Mouse (Mus musculus): ENCODE results near the gene Gm8246. TPM values are rescaled to one million over a fixed set of nuclear protein-coding genes. Genes with fewer than 3 reads are reported as not detected.

Gm8246 gene
- not detected for total RNA-seq (2023)

DNA sequence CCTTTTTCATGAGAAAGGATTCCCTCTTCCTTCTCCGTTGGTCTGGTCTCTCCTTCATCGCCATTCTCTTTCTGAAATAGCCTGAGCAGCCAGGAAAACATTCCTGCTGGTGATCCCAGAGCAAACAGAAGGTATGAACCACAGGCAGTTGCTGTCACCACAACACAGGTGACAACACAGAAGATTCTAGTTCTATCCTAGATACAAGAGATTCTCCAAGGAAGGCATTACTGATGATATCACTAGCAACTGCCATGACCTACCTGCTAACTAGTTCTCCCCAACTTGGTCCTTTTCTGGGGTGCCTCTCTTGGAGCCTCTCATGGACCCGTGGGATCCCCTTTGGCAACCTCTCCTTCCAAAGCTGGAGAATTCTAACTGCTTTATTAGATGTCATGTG is at the start of gene Gm8246:
Gm8246 (minus strand) TSS at position 101 of the 400 bp plus-strand sequence.

DNA sequence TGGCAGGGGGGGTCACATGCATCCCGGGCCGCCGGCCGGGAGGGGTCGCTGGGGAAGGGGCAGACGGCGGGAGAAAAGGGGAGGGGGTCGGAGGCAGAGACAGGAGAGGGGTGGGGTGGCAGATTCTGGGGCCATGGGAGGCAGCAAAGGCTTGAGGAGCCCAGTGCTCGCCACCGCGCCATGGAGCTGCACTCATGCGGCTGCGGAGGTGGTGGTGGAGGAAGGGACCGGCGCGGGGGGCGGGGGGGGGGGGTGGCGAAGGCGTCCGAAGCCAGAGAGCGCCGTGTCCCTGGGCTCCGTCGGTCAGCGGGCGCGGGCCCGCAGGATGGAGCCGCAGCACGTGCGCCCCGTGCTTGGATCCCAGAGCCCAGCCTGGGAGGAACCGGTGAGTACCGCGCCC is 23.7 kb upstream of the Gm8246 start, which contains the start of gene Gm3488:
Gm3488 (plus strand) TSS at position 301 of the 400 bp plus-strand sequence.

DNA sequence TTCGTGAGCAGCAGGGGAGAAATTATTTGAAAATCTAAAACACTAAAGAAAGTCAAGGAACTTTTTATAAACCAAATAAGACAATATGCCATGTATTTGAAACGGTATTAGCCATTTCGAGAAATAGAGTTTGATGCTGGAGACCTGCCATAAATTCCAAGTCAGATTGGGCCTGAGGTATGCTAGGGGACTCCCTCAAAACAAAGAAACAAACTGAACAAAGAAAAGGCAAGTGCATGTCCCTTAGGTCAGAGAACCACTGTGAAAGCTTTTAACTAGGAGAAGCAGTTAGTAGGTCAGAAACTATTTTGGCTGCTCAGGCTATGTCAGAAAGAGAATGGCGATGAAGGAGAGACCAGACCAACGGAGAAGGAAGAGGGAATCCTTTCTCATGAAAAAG is 6.3 kb upstream of the Gm8246 start, which contains the start of gene Gm3187:
Gm3187 (plus strand) TSS at position 301 of the 400 bp plus-strand sequence.

DNA sequence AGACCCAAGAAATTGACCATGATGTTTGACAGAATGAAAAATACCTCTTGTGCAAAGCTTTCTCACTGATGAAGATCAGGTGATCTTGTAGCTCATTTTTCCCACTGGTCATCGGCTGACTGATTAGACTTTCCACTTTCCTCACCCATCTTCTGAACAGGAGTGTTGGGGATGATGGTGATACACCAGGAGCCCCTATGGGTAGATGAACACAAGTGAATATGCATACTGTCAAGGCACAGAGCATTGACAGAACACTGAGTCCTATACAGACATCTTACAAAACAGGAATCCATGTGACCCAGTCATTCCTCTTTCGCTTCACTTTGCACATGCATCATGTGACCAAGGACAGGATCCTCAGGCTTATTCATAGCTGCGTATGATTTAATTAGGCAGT is 22.3 kb downstream of the Gm8246 start, which contains the start of gene Gm3194:
Gm3194 (minus strand) TSS at position 101 of the 400 bp plus-strand sequence.

Other genes starting within 250 kb of the Gm8246 start
- gene Gm3526, start 217.2 kb downstream of the Gm8246 start, total RNA-seq (2023) = not detected
- gene Gm3542, start 142.9 kb downstream of the Gm8246 start, total RNA-seq (2023) = not detected
- gene Gm3500, start 88.8 kb downstream of the Gm8246 start, total RNA-seq (2023) = not detected
- 1 to 10 TPM in 1 of 2 experiments, under 1 TPM in 1; 0.76 to 1.2 TPM for gene Gm3194, start 22.4 kb downstream of the Gm8246 start, total RNA-seq (2023)
- not detected for gene Gm3187, start 6.4 kb upstream of the Gm8246 start, total RNA-seq (2023)
- under 1 TPM in 1 of 2 experiments, not detected in 1; 0.71 TPM for gene Gm3488, start 23.8 kb upstream of the Gm8246 start, total RNA-seq (2023)
- gene Gm3532, start 60.7 kb upstream of the Gm8246 start, total RNA-seq (2023) = not detected
- not detected for gene Gm8265, start 155.2 kb upstream of the Gm8246 start, total RNA-seq (2023)
- not detected for gene Gm9603, start 209.6 kb upstream of the Gm8246 start, total RNA-seq (2023)